Mouse (Mus musculus): Measurements from ENCODE around the gene Nol3. TPM values are rescaled to one million over a fixed set of nuclear protein-coding genes. Genes with fewer than 3 reads are reported as not detected.

The Nol3 gene
- polyA plus RNA-seq, 1 experiment = 0.94 TPM

GRCm38 (mm10) chr8:105307670-105308069 lies 31.7 kb downstream of the Nol3 start:
- H3K4me1 ChIP-seq (ENCODE audit: control insufficient read depth, insufficient read depth, low read length) = peaks cover 3% of the 10 kb centered on the region
- H3K27ac ChIP-seq (ENCODE audit: insufficient read depth, low read length) = no peak overlapping the region
- H3K36me3 ChIP-seq (ENCODE audit: control insufficient read depth, insufficient read depth, low read length, poor library complexity, severe bottlenecking) = peaks cover 24% of the 10 kb centered on the region
- H3K9ac ChIP-seq (ENCODE audit: low read depth, poor library complexity, severe bottlenecking) = no peak overlapping the region
- TF ChIP-seq EP300 (IDR thresholded peaks at IDR 0.05; ENCODE audit: insufficient read depth, low read depth, low read length) (no peak), POLR2A (IDR thresholded peaks at IDR 0.05; ENCODE audit: insufficient read depth, low read length) (no peak), CTCF (IDR thresholded peaks at IDR 0.05; ENCODE audit: low read depth, low read length) (no peak)
- H3K4me3 ChIP-seq (ENCODE audit: low read depth, low read length) = no peak overlapping the region
- no peaks in the 10 kb centered on the region for H3K27me3 ChIP-seq (ENCODE audit: control insufficient read depth, insufficient read depth, low read length, poor library complexity, severe bottlenecking)
- H3K9me3 ChIP-seq (replicated peaks; ENCODE audit: control insufficient read depth, insufficient read depth, low read length, poor library complexity, severe bottlenecking) = no peaks in the 10 kb centered on the region

DNA sequence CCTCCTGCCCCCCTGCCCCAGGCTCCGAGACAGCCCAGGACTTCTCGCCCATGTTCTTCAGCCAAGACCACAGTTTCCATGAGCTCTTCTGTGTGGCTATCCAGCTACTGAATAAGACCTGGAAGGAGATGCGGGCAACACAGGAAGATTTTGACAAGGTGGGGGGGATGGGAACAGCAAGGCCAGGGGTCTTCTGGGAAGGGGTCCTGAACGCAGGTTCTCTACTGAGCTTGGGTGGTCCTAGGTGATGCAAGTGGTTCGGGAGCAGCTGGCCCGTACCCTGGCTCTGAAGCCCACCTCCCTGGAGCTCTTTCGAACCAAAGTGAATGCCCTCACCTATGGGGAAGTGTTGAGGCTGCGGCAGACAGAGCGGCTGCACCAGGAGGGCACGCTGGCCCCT lies 32.5 kb downstream of the Nol3 start:
- no peak overlapping the region for H3K4me3 ChIP-seq (ENCODE audit: low read depth, low read length)

DNA sequence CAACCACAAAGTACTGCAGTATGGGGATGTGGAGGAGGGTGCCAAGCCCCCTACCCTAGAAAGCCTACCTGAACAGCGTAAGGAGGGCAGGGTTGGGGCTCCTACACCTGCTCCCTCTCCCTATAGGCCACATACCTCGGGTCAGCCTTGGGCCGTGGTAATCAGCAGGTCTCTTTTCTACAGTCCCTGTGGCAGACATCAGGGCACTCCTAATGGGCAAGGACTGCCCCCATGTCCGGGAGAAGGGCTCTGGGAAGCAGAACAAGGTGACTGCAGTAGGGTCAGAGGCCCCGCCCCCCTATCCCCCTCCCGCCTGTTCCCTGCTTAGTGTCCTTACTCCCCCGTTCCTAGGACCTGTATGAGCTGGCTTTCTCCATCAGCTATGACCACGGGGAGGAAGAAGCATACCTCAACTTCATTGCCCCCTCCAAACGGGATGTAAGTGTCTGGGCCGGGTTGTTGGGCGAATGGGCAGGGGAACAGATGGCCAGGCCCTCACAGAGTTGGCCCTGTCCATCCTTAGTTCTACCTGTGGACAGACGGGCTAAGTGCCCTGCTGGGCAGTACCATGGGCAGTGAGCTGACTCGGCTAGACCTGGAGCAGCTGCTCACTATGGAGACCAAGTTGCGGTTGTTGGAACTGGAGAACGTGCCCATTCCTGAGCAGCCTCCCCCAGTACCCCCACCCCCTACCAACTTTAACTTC lies 33.4 kb downstream of the Nol3 start:
- H3K9me3 ChIP-seq (replicated peaks; ENCODE audit: control insufficient read depth, insufficient read depth, low read length, poor library complexity, severe bottlenecking) = no peaks in the 10 kb centered on the region
- H3K9ac ChIP-seq (ENCODE audit: low read depth, poor library complexity, severe bottlenecking) = no peak overlapping the region
- peaks cover 10% of the 10 kb centered on the region for H3K36me3 ChIP-seq (ENCODE audit: control insufficient read depth, insufficient read depth, low read length, poor library complexity, severe bottlenecking)
- H3K27me3 ChIP-seq (ENCODE audit: control insufficient read depth, insufficient read depth, low read length, poor library complexity, severe bottlenecking) = no peaks in the 10 kb centered on the region
- H3K4me3 ChIP-seq (ENCODE audit: low read depth, low read length) = no peak overlapping the region
- TF ChIP-seq POLR2A (IDR thresholded peaks at IDR 0.05; ENCODE audit: insufficient read depth, low read length) (no peak), EP300 (IDR thresholded peaks at IDR 0.05; ENCODE audit: insufficient read depth, low read depth, low read length) (no peak), CTCF (IDR thresholded peaks at IDR 0.05; ENCODE audit: low read depth, low read length) (no peak)
- no peak overlapping the region for H3K27ac ChIP-seq (ENCODE audit: insufficient read depth, low read length)
- H3K4me1 ChIP-seq (ENCODE audit: control insufficient read depth, insufficient read depth, low read length) = peaks cover 3% of the 10 kb centered on the region

More for the DNA sequence above, 32.5 kb downstream of the Nol3 start:
- no peak overlapping the region for H3K9ac ChIP-seq (ENCODE audit: low read depth, poor library complexity, severe bottlenecking)
- H3K9me3 ChIP-seq (replicated peaks; ENCODE audit: control insufficient read depth, insufficient read depth, low read length, poor library complexity, severe bottlenecking) = no peaks in the 10 kb centered on the region
- no peak overlapping the region for H3K27ac ChIP-seq (ENCODE audit: insufficient read depth, low read length)
- peaks cover 3% of the 10 kb centered on the region for H3K4me1 ChIP-seq (ENCODE audit: control insufficient read depth, insufficient read depth, low read length)
- no peaks in the 10 kb centered on the region for H3K27me3 ChIP-seq (ENCODE audit: control insufficient read depth, insufficient read depth, low read length, poor library complexity, severe bottlenecking)
- peaks cover 18% of the 10 kb centered on the region for H3K36me3 ChIP-seq (ENCODE audit: control insufficient read depth, insufficient read depth, low read length, poor library complexity, severe bottlenecking)
- no peak for TF ChIP-seq CTCF (IDR thresholded peaks at IDR 0.05; ENCODE audit: low read depth, low read length)
- no peak for TF ChIP-seq EP300 (IDR thresholded peaks at IDR 0.05; ENCODE audit: insufficient read depth, low read depth, low read length)
- TF ChIP-seq POLR2A (IDR thresholded peaks at IDR 0.05; ENCODE audit: insufficient read depth, low read length) = no peak

- no peaks in the 10 kb centered on the region for H3K27me3 ChIP-seq (ENCODE audit: control insufficient read depth, insufficient read depth, low read length, poor library complexity, severe bottlenecking)
- H3K4me3 ChIP-seq (ENCODE audit: low read depth, low read length) = no peak overlapping the region
- TF ChIP-seq POLR2A (IDR thresholded peaks at IDR 0.05; ENCODE audit: insufficient read depth, low read length) (no peak), CTCF (IDR thresholded peaks at IDR 0.05; ENCODE audit: low read depth, low read length) (no peak), EP300 (IDR thresholded peaks at IDR 0.05; ENCODE audit: insufficient read depth, low read depth, low read length) (no peak)
- no peak overlapping the region for H3K9ac ChIP-seq (ENCODE audit: low read depth, poor library complexity, severe bottlenecking)
- no peaks in the 10 kb centered on the region for H3K4me1 ChIP-seq (ENCODE audit: control insufficient read depth, insufficient read depth, low read length)
- H3K27ac ChIP-seq (ENCODE audit: insufficient read depth, low read length) = no peak overlapping the region
- H3K36me3 ChIP-seq (ENCODE audit: control insufficient read depth, insufficient read depth, low read length, poor library complexity, severe bottlenecking) = 0 out of 2 replicates have a peak, but pooled peaks cover 6% of the 10 kb centered on the region
- H3K9me3 ChIP-seq (replicated peaks; ENCODE audit: control insufficient read depth, insufficient read depth, low read length, poor library complexity, severe bottlenecking) = no peaks in the 10 kb centered on the region
These were observed 34.2 kb downstream of the Nol3 start for GRCm38 (mm10) chr8:105310118-105310517.

GRCm38 (mm10) chr8:105311718-105312117 lies 35.8 kb downstream of the Nol3 start:
- H3K9me3 ChIP-seq (replicated peaks; ENCODE audit: control insufficient read depth, insufficient read depth, low read length, poor library complexity, severe bottlenecking) = no peaks in the 10 kb centered on the region
- no peaks in the 10 kb centered on the region for H3K4me1 ChIP-seq (ENCODE audit: control insufficient read depth, insufficient read depth, low read length)
- H3K36me3 ChIP-seq (ENCODE audit: control insufficient read depth, insufficient read depth, low read length, poor library complexity, severe bottlenecking) = 0 out of 2 replicates have a peak, but pooled peaks cover 6% of the 10 kb centered on the region
- TF ChIP-seq CTCF (IDR thresholded peaks at IDR 0.05; ENCODE audit: low read depth, low read length) = no peak
- no peak for TF ChIP-seq EP300 (IDR thresholded peaks at IDR 0.05; ENCODE audit: insufficient read depth, low read depth, low read length)
- no peak for TF ChIP-seq POLR2A (IDR thresholded peaks at IDR 0.05; ENCODE audit: insufficient read depth, low read length)
- no peaks in the 10 kb centered on the region for H3K27me3 ChIP-seq (ENCODE audit: control insufficient read depth, insufficient read depth, low read length, poor library complexity, severe bottlenecking)
- no peak overlapping the region for H3K4me3 ChIP-seq (ENCODE audit: low read depth, low read length)
- no peak overlapping the region for H3K27ac ChIP-seq (ENCODE audit: insufficient read depth, low read length)
- H3K9ac ChIP-seq (ENCODE audit: low read depth, poor library complexity, severe bottlenecking) = no peak overlapping the region

- Histone ChIP-seq H3K27me3 (ENCODE audit: control insufficient read depth, insufficient read depth, low read length, poor library complexity, severe bottlenecking) (no peaks in the 10 kb centered on the region), H3K27ac (ENCODE audit: insufficient read depth, low read length) (no peak overlapping the region), H3K36me3 (ENCODE audit: control insufficient read depth, insufficient read depth, low read length, poor library complexity, severe bottlenecking) (0 out of 2 replicates have a peak, but pooled peaks cover 1% of the 10 kb centered on the region), H3K9me3 (replicated peaks; ENCODE audit: control insufficient read depth, insufficient read depth, low read length, poor library complexity, severe bottlenecking) (no peaks in the 10 kb centered on the region), H3K4me3 (ENCODE audit: low read depth, low read length) (no peak overlapping the region), H3K4me1 (ENCODE audit: control insufficient read depth, insufficient read depth, low read length) (no peaks in the 10 kb centered on the region), H3K9ac (ENCODE audit: low read depth, poor library complexity, severe bottlenecking) (no peak overlapping the region)
- TF ChIP-seq CTCF (IDR thresholded peaks at IDR 0.05; ENCODE audit: low read depth, low read length) (no peak), EP300 (IDR thresholded peaks at IDR 0.05; ENCODE audit: insufficient read depth, low read depth, low read length) (no peak), POLR2A (IDR thresholded peaks at IDR 0.05; ENCODE audit: insufficient read depth, low read length) (no peak)
These were observed 37.0 kb downstream of the Nol3 start for GRCm38 (mm10) chr8:105312891-105313481.

Data from ES-Bruce4 (cell line).